Mouse (Mus musculus): ENCODE measurements at regions not wholly inside any gene's neighbourhood (a gene's known extent, or its start where the extent isn't known, plus 50 kb on each side); places are given as distances from the start of the nearest gene placed in this dataset.

DNA sequence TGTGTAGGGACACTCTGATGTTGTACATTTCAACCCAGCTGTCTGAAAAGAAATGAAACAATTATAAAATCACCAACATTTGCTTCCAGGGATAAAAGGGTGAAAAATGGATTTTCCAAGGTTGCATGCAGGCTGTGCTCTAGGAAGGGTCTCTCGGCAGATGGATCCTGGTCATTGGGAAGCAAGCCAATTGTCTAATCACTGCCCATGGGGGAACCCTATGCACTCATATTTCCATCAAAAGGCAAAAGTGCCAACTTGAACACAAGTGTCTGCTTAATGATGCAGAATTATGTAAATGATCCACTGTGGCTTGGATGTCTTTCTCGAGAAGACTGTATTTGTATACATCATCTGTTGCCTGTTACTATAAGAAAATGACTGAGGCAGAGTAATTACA, 762.2 kb downstream of the Ryr2 start:
- ATAC-seq (no peak), DNase-seq (no peak)
- Histone ChIP-seq H3K4me3 (ENCODE audit: low read depth, low read length) (no peak overlapping the region), H3K36me3 (ENCODE audit: insufficient read depth) (no peaks in the 10 kb centered on the region), H3K9ac (no peak overlapping the region), H3K4me1 (ENCODE audit: insufficient read depth) (no peaks in the 10 kb centered on the region), H3K4me2 (ENCODE audit: low read depth) (no peak overlapping the region), H3K27ac (ENCODE audit: low read depth, low read length) (no peak overlapping the region), H3K27me3 (ENCODE audit: insufficient read depth, low read length) (no peaks in the 10 kb centered on the region), H3K9me3 (ENCODE audit: low read length) (no peaks in the 10 kb centered on the region)
- 23% methylated on average over 2 of the region's 2 CpGs for WGBS
- TF ChIP-seq CTCF (IDR thresholded peaks at IDR 0.05; ENCODE audit: low read depth) = no peak

DNA sequence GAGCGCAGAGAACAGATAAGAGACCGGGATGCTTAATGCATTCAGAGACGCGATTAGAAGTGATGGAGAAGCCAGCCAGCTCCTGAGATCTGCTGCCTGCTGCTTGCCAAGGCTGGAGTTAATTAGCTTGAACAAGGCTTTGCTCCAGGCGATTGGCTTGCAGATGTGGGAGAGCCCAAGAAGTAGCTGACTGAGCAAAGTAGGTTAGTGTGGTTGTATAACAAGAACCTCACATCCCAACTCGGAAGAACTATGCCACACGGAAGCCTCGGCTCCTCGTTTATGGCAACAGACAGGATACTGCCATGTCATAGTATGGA, 768.5 kb downstream of the Ryr2 start:
- no peak for TF ChIP-seq CTCF (IDR thresholded peaks at IDR 0.05; ENCODE audit: low read depth)
- DNase-seq = peak; percentile 67
- Histone ChIP-seq H3K27ac (ENCODE audit: low read depth, low read length) (no peak overlapping the region), H3K9me3 (ENCODE audit: low read length) (no peaks in the 10 kb centered on the region), H3K4me3 (ENCODE audit: low read depth, low read length) (no peak overlapping the region), H3K9ac (no peak overlapping the region), H3K36me3 (ENCODE audit: insufficient read depth) (no peaks in the 10 kb centered on the region), H3K27me3 (ENCODE audit: insufficient read depth, low read length) (no peaks in the 10 kb centered on the region), H3K4me1 (ENCODE audit: insufficient read depth) (peaks cover 5% of the 10 kb centered on the region; the same call in 1 of the 2 replicates), H3K4me2 (ENCODE audit: low read depth) (no peak overlapping the region)
- ATAC-seq = peak; percentile 70
- WGBS = 35% methylated on average over 9 of the region's 9 CpGs

DNA sequence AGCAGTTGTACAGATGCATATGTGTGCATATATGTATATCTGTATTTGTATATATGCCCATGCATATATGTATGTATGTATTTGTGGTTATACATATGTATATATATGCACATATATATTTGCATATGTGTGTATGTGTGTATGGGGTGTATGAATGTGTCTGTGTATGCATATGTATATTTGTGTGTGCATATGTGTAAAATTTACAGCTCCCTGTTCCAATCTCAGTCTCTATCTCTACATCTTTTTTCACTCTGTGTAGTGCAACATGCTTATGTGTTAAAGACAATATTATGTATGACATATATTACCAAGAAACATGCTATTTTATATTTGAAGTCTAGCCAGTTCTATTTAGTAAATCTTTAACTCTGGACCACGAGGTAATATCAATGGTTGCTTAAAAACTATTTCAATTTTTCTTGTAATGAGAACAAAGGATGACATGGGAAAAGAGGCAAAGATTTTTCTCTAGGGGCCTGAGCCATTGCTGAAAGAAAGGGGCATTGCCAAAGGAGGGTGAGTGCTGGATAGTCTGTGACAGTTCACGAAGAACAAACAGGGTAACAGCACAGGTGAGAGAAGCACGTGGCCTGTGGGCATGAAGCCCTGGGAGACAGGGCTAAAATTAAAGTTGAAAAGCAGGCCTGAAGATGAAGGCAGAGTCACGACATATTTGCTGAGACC, 769.0 kb downstream of the Ryr2 start:
- H3K36me3 ChIP-seq (ENCODE audit: insufficient read depth) = no peaks in the 10 kb centered on the region
- no peak overlapping the region for H3K27ac ChIP-seq (ENCODE audit: low read depth, low read length)
- no peak overlapping the region for H3K9ac ChIP-seq
- TF ChIP-seq CTCF (IDR thresholded peaks at IDR 0.05; ENCODE audit: low read depth) = no peak
- H3K27me3 ChIP-seq (ENCODE audit: insufficient read depth, low read length) = no peaks in the 10 kb centered on the region
- H3K9me3 ChIP-seq (ENCODE audit: low read length) = no peaks in the 10 kb centered on the region
- ATAC-seq = peak; percentile 46
- H3K4me1 ChIP-seq (ENCODE audit: insufficient read depth) = peaks cover 5% of the 10 kb centered on the region; the same call in 1 of the 2 replicates
- H3K4me2 ChIP-seq (ENCODE audit: low read depth) = no peak overlapping the region
- no peak overlapping the region for H3K4me3 ChIP-seq (ENCODE audit: low read depth, low read length)
- no peak for DNase-seq
- 30% methylated on average over 4 of the region's 4 CpGs for WGBS

GRCm38 (mm10) chr13:11336958-11337357, 769.8 kb downstream of the Ryr2 start:
- no peak overlapping the region for H3K27ac ChIP-seq (ENCODE audit: low read depth, low read length)
- DNase-seq = no peak
- peak; percentile 46 for ATAC-seq
- no peaks in the 10 kb centered on the region for H3K9me3 ChIP-seq (ENCODE audit: low read length)
- no peak overlapping the region for H3K4me3 ChIP-seq (ENCODE audit: low read depth, low read length)
- no peak overlapping the region for H3K9ac ChIP-seq
- WGBS = 59% methylated on average over 3 of the region's 3 CpGs
- no peaks in the 10 kb centered on the region for H3K36me3 ChIP-seq (ENCODE audit: insufficient read depth)
- no peak for TF ChIP-seq CTCF (IDR thresholded peaks at IDR 0.05; ENCODE audit: low read depth)
- H3K4me1 ChIP-seq (ENCODE audit: insufficient read depth) = peaks cover 5% of the 10 kb centered on the region; the same call in 1 of the 2 replicates
- H3K27me3 ChIP-seq (ENCODE audit: insufficient read depth, low read length) = no peaks in the 10 kb centered on the region
- no peak overlapping the region for H3K4me2 ChIP-seq (ENCODE audit: low read depth)

GRCm38 (mm10) chr13:11331991-11332390, 774.8 kb downstream of the Ryr2 start:
- WGBS = 65% methylated on average over 4 of the region's 4 CpGs
- no peak for TF ChIP-seq CTCF (IDR thresholded peaks at IDR 0.05; ENCODE audit: low read depth)

DNA sequence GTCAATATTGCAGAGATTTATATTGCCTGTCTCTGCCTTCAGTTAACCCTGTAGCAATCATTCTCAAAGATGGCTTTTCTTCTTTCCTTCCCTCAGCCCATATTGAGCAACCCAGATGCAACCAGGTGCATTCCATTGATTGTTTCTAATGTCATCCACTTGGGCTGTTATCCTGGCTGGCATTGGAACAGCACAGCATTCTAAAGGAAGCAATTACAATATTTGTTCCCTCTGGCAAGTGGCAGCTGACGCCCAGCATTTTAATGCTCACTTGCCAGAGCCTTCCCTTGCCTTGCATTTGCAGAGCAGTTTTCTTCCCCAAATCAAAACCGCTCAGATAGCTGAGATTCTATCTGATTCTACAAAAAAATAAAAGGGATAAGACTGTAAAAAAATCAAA, 798.0 kb downstream of the Ryr2 start:
- Histone ChIP-seq H3K36me3 (ENCODE audit: insufficient read depth) (no peaks in the 10 kb centered on the region), H3K9ac (no peak overlapping the region), H3K27me3 (ENCODE audit: insufficient read depth, low read length) (no peaks in the 10 kb centered on the region), H3K9me3 (ENCODE audit: low read length) (no peaks in the 10 kb centered on the region), H3K4me2 (ENCODE audit: low read depth) (no peak overlapping the region), H3K4me1 (ENCODE audit: insufficient read depth) (no peaks in the 10 kb centered on the region; the same call in 1 of the 2 replicates), H3K4me3 (ENCODE audit: low read depth, low read length) (no peak overlapping the region), H3K27ac (ENCODE audit: low read depth, low read length) (no peak overlapping the region)
- WGBS = 38% methylated on average over 2 of the region's 2 CpGs
- no peak for TF ChIP-seq CTCF (IDR thresholded peaks at IDR 0.05; ENCODE audit: low read depth)
- ATAC-seq (peak; percentile 32; the same call in 1 of the 2 replicates), DNase-seq (peak; percentile 26)

More at GRCm38 (mm10) chr13:11331991-11332390, 774.8 kb downstream of the Ryr2 start:
- ATAC-seq = peak; percentile 53
- H3K27me3 ChIP-seq (ENCODE audit: insufficient read depth, low read length) = no peaks in the 10 kb centered on the region
- H3K36me3 ChIP-seq (ENCODE audit: insufficient read depth) = no peaks in the 10 kb centered on the region
- no peak overlapping the region for H3K4me3 ChIP-seq (ENCODE audit: low read depth, low read length)
- no peak overlapping the region for H3K27ac ChIP-seq (ENCODE audit: low read depth, low read length)
- DNase-seq = peak; percentile 45
- no peak overlapping the region for H3K4me2 ChIP-seq (ENCODE audit: low read depth)
- no peaks in the 10 kb centered on the region for H3K4me1 ChIP-seq (ENCODE audit: insufficient read depth)
- H3K9me3 ChIP-seq (ENCODE audit: low read length) = no peaks in the 10 kb centered on the region
- no peak overlapping the region for H3K9ac ChIP-seq

- H3K4me1 ChIP-seq (ENCODE audit: insufficient read depth) = no peaks in the 10 kb centered on the region
- no peaks in the 10 kb centered on the region for H3K36me3 ChIP-seq (ENCODE audit: insufficient read depth)
- 85% methylated on average over 2 of the region's 2 CpGs for WGBS
- H3K27me3 ChIP-seq (ENCODE audit: insufficient read depth, low read length) = no peaks in the 10 kb centered on the region
- no peak overlapping the region for H3K9ac ChIP-seq
- no peaks in the 10 kb centered on the region for H3K9me3 ChIP-seq (ENCODE audit: low read length)
- no peak for TF ChIP-seq CTCF (IDR thresholded peaks at IDR 0.05; ENCODE audit: low read depth)
- H3K4me2 ChIP-seq (ENCODE audit: low read depth) = no peak overlapping the region
- H3K4me3 ChIP-seq (ENCODE audit: low read depth, low read length) = no peak overlapping the region
- DNase-seq (no peak), ATAC-seq (no peak)
- H3K27ac ChIP-seq (ENCODE audit: low read depth, low read length) = no peak overlapping the region
These were observed 811.3 kb downstream of the Ryr2 start for GRCm38 (mm10) chr13:11295493-11295892.
